Mouse (Mus musculus) thymus, postnatal 36 days (tissue): Measurements from ENCODE around the gene Phf24.

Experiments
- DNase-seq, 2 experiments: peaks; one replicate each; pipeline ENCODE4 v3.0.0; 2022; ENCODE audit warnings: mixed read lengths in 2 of 2

Phf24 gene

GRCm38 (mm10) chr4:42915311-42915710 is 1.1 kb upstream of the Phf24 start:
- DNase-seq: no peak

GRCm38 (mm10) chr4:42915966-42916365 is 494 bp upstream of the Phf24 start:
- DNase-seq: no peak

GRCm38 (mm10) chr4:42917402-42917774 is 928 bp downstream of the Phf24 start:
- peak in 1 of 2 experiments; percentile 9 for DNase-seq

GRCm38 (mm10) chr4:42920726-42921125 is 4.3 kb downstream of the Phf24 start:
- no peak for DNase-seq

GRCm38 (mm10) chr4:42921536-42921935 is 5.1 kb downstream of the Phf24 start:
- no peak for DNase-seq

GRCm38 (mm10) chr4:42922056-42922455 is 5.6 kb downstream of the Phf24 start:
- DNase-seq: no peak

- DNase-seq: no peak
These were observed 6.0 kb downstream of the Phf24 start for GRCm38 (mm10) chr4:42922461-42922860.

GRCm38 (mm10) chr4:42924095-42924710 is 7.7 kb downstream of the Phf24 start:
- no peak for DNase-seq

- no peak for DNase-seq
These were observed 11.7 kb downstream of the Phf24 start for GRCm38 (mm10) chr4:42928209-42928608.

- DNase-seq: no peak
These were observed 12.5 kb downstream of the Phf24 start for GRCm38 (mm10) chr4:42928952-42929351.

- no peak for DNase-seq
These were observed 15.9 kb downstream of the Phf24 start for GRCm38 (mm10) chr4:42932229-42932969.

GRCm38 (mm10) chr4:42933630-42934029 is 17.2 kb downstream of the Phf24 start:
- DNase-seq: peak; percentile 25 to 38

GRCm38 (mm10) chr4:42941396-42941795 is 24.9 kb downstream of the Phf24 start:
- DNase-seq: no peak

- no peak for DNase-seq
These were observed 26.9 kb downstream of the Phf24 start for GRCm38 (mm10) chr4:42943341-42943740.

- no peak for DNase-seq
These were observed 27.7 kb downstream of the Phf24 start for GRCm38 (mm10) chr4:42944185-42944584.

GRCm38 (mm10) chr4:42945043-42945442 is 28.6 kb downstream of the Phf24 start:
- no peak for DNase-seq

- DNase-seq: no peak
These were observed 29.0 kb downstream of the Phf24 start for GRCm38 (mm10) chr4:42945445-42945844.

- DNase-seq: peak in 1 of 2 experiments; percentile 35
These were observed 29.5 kb downstream of the Phf24 start for GRCm38 (mm10) chr4:42945952-42946351.

- DNase-seq: no peak
These were observed 30.4 kb downstream of the Phf24 start for GRCm38 (mm10) chr4:42946733-42947290.

GRCm38 (mm10) chr4:42948527-42948926 is 32.1 kb downstream of the Phf24 start:
- no peak for DNase-seq

- no peak for DNase-seq
These were observed 32.7 kb downstream of the Phf24 start for GRCm38 (mm10) chr4:42949051-42949675.

- peak; percentile 94 to 98 for DNase-seq
These were observed 33.2 kb downstream of the Phf24 start, which contains the start of gene Dnajb5 for GRCm38 (mm10) chr4:42949676-42950051. Gene Dnajb5, plus strand, starts transcription at chr4:42949814.

GRCm38 (mm10) chr4:42950065-42950558 is 33.7 kb downstream of the Phf24 start:
- DNase-seq: peak; percentile 93 to 94
